Mouse (Mus musculus) lung, postnatal 4 days (tissue): ENCODE data around the gene Chd4.
"Not testable (repeated sequence)": the region's sequence is repeated elsewhere in the genome, so short reads cannot be mapped to it uniquely, and the experiment has no call there.

Experiments used
- DNase-seq, 2 experiments: peaks; one replicate each; pipeline ENCODE4 v3.0.0; 2021

Gene Chd4

GRCm38 (mm10) chr6:125095391-125096278, at the start of gene Chd4:
Gene Chd4, plus strand, starts transcription at chr6:125095981.
- DNase-seq, result peak; percentile 96

- peak; percentile 84 to 85 for DNase-seq
Measured at GRCm38 (mm10) chr6:125046691-125047090, 49.1 kb upstream of the Chd4 start.

- no peak for DNase-seq
Measured at GRCm38 (mm10) chr6:125049678-125050077, 46.1 kb upstream of the Chd4 start, which contains the start of gene Acrbp. Gene Acrbp, plus strand, starts transcription at chr6:125049689.

GRCm38 (mm10) chr6:125051237-125051636, 44.5 kb upstream of the Chd4 start:
- DNase-seq, result no peak

- no peak for DNase-seq
Measured at GRCm38 (mm10) chr6:125061493-125061892, 34.3 kb upstream of the Chd4 start.

GRCm38 (mm10) chr6:125062511-125062910, 33.3 kb upstream of the Chd4 start:
- DNase-seq, result no peak

GRCm38 (mm10) chr6:125063906-125064305, 31.9 kb upstream of the Chd4 start:
- DNase-seq, result no peak

GRCm38 (mm10) chr6:125065223-125065622, 30.6 kb upstream of the Chd4 start:
- not testable (repeated sequence) for DNase-seq

- DNase-seq, result no peak
Measured at GRCm38 (mm10) chr6:125067571-125067995, 28.2 kb upstream of the Chd4 start, which contains the start of gene Lpar5. Gene Lpar5, plus strand, starts transcription at chr6:125067920.

- peak; percentile 28 to 41 for DNase-seq
Measured at GRCm38 (mm10) chr6:125071170-125071895, 24.4 kb upstream of the Chd4 start.

GRCm38 (mm10) chr6:125071896-125072279, 23.9 kb upstream of the Chd4 start:
- DNase-seq, result peak; percentile 34 to 49

GRCm38 (mm10) chr6:125073825-125074224, 22.0 kb upstream of the Chd4 start:
- DNase-seq, result no peak

- no peak for DNase-seq
Measured at GRCm38 (mm10) chr6:125081394-125081793, 14.4 kb upstream of the Chd4 start.

- peak; percentile 94 to 96 for DNase-seq
Measured at GRCm38 (mm10) chr6:125081797-125082560, 13.8 kb upstream of the Chd4 start.

- DNase-seq, result no peak
Measured at GRCm38 (mm10) chr6:125082801-125083386, 12.9 kb upstream of the Chd4 start.

GRCm38 (mm10) chr6:125084424-125084823, 11.4 kb upstream of the Chd4 start:
- peak in 1 of 2 experiments; percentile 78 for DNase-seq

GRCm38 (mm10) chr6:125087937-125088336, 7.8 kb upstream of the Chd4 start:
- DNase-seq, result no peak

GRCm38 (mm10) chr6:125088561-125089321, 7.0 kb upstream of the Chd4 start:
- DNase-seq, result peak; percentile 82 to 91

- peak; percentile 87 to 95 for DNase-seq
Measured at GRCm38 (mm10) chr6:125089521-125090321, 6.1 kb upstream of the Chd4 start.

- no peak for DNase-seq
Measured at GRCm38 (mm10) chr6:125090341-125091085, 5.3 kb upstream of the Chd4 start.
